Mouse (Mus musculus): Measurements from ENCODE around the gene Ramp3. TPM values are rescaled to one million over a fixed set of nuclear protein-coding genes. Genes with fewer than 3 reads are reported as not detected.

Gene Ramp3
- polyA plus RNA-seq, 1 experiment from 2014 or later = 9.3 TPM

Other genes starting within 250 kb of the Ramp3 start
- 4,780 and 5,005 TPM in 2 replicates for gene Ppia, start 243.1 kb upstream of the Ramp3 start, polyA plus RNA-seq (2014; fragmentation: Nextera tagmentation; extraction: Ambion mirVana)
- gene H2afv, start 214.1 kb upstream of the Ramp3 start, polyA plus RNA-seq (2014; fragmentation: Nextera tagmentation; extraction: Ambion mirVana) = 762 and 797 TPM in 2 replicates
- 12.9 and 13.9 TPM in 2 replicates for gene Purb, start 182.6 kb upstream of the Ramp3 start, polyA plus RNA-seq (2014; fragmentation: Nextera tagmentation; extraction: Ambion mirVana)
- gene Myo1g, start 137.6 kb upstream of the Ramp3 start, polyA plus RNA-seq (2014; fragmentation: Nextera tagmentation; extraction: Ambion mirVana) = 0.81 and 0.85 TPM in 2 replicates
- 95.8 and 103 TPM in 2 replicates for gene Ccm2, start 111.6 kb upstream of the Ramp3 start, polyA plus RNA-seq (2014; fragmentation: Nextera tagmentation; extraction: Ambion mirVana)
- 46.5 and 50.1 TPM in 2 replicates for gene Nacad, start 52.5 kb upstream of the Ramp3 start, polyA plus RNA-seq (2014; fragmentation: Nextera tagmentation; extraction: Ambion mirVana)
- 41.0 and 43.4 TPM in 2 replicates for gene Tbrg4, start 32.5 kb upstream of the Ramp3 start, polyA plus RNA-seq (2014; fragmentation: Nextera tagmentation; extraction: Ambion mirVana)
- gene Wap, start 19.9 kb upstream of the Ramp3 start, polyA plus RNA-seq (2014; fragmentation: Nextera tagmentation; extraction: Ambion mirVana) = not detected in 2 replicates
- gene Gm11983, start 179.1 kb downstream of the Ramp3 start, polyA plus RNA-seq (2014; fragmentation: Nextera tagmentation; extraction: Ambion mirVana) = not detected in 2 replicates

Measured in neural tube, embryonic 11.5 days (tissue).